Mouse (Mus musculus): ENCODE data around the gene Ctf2.

DNA sequence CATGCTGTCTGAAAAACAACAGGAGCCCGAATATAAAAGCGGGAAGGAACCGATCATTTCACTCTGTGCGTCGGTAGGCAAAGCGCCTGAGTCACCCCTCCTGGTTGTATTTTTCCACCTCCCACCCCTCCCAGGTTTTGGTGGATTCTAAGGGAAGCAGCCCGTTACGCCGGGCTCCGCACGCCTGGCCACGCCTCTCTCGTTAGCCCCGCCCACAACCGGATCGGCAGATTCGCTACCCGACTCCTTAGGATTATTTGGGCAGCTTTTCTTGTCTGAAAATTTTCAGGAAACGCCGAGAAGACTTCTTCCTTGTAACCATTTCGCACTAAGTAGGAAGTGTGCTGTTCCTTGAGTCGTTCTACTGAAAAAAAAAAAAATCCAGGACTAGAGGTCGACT, 44.5 kb upstream of the Ctf2 start, which contains the start of gene Setd1a:
- TF ChIP-seq POLR2AphosphoS5 (IDR thresholded peaks at IDR 0.05; ENCODE audit: insufficient replicate concordance, low read depth, low read length) = peak; percentile 25; the same call in 1 of the 2 replicates
- TF ChIP-seq CTCF (IDR thresholded peaks at IDR 0.05; ENCODE audit: low read depth, low read length) = no peak
- no peak for TF ChIP-seq TAL1 (conservative IDR thresholded peaks at IDR 0.05; ENCODE audit: low read depth, low read length)
- no peak for TF ChIP-seq GATA1 (IDR thresholded peaks at IDR 0.05; ENCODE audit: borderline replicate concordance, low read length)
- TF ChIP-seq GATA2 (IDR thresholded peaks at IDR 0.05; ENCODE audit: borderline replicate concordance, low read depth, low read length) = no peak

All from G1E (cell line).